Mouse (Mus musculus) lung, postnatal 4 days (tissue): ENCODE measurements around the gene Copz1.

ENCODE experiments used
- DNase-seq, 2 experiments: peaks; one replicate each; pipeline ENCODE4 v3.0.0; 2021

The Copz1 gene

GRCm38 (mm10) chr15:103313495-103314095 is 41.1 kb downstream of the Copz1 start:
- peak in 1 of 2 experiments; percentile 69 for DNase-seq

- no peak for DNase-seq
These were observed 41.7 kb downstream of the Copz1 start for GRCm38 (mm10) chr15:103314181-103314580.

GRCm38 (mm10) chr15:103315011-103315502 is 42.5 kb downstream of the Copz1 start:
- peak; percentile 86 to 87 for DNase-seq

GRCm38 (mm10) chr15:103315979-103316776 is 43.7 kb downstream of the Copz1 start:
- peak; percentile 43 to 63 for DNase-seq

DNA sequence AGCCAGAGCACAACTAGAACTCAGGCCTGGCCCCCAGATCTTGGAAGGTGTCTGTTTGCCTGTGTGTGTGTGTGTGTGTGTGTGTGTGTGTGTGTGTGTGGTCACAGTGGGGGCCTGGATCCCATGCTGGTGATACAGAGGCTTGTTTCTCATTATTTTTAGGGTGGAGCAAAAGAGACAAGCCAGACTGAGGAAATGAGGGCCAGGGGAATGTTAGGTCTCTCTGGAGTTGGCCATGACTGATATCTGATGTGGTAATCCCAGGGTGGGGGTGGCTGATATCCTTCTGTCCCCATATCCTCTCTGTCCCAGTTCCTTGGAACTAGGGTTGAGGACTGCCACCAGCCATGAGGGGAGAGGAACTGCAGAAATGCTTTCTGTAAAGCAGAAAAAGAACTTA is 44.6 kb downstream of the Copz1 start:
- DNase-seq: no peak

DNA sequence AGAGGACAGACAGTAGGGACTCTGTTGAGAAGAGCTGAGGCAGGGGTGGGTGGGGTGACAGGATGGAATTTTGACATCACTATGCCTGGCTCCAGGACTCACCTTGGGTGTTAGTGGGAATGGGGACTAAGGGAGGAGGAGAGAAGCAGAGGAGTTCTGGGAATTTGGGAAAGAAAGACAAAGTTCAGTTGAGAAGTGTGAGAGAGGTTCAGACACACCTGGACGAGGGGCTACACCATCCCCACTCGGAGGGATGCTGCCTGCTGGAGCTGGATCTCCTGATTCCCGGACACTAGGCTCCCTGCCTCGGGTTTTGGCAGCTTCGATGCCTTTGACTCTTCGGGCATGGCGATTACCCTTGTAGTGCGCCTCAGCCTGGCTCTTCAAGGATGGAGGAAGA is 45.2 kb downstream of the Copz1 start:
- no peak for DNase-seq

DNA sequence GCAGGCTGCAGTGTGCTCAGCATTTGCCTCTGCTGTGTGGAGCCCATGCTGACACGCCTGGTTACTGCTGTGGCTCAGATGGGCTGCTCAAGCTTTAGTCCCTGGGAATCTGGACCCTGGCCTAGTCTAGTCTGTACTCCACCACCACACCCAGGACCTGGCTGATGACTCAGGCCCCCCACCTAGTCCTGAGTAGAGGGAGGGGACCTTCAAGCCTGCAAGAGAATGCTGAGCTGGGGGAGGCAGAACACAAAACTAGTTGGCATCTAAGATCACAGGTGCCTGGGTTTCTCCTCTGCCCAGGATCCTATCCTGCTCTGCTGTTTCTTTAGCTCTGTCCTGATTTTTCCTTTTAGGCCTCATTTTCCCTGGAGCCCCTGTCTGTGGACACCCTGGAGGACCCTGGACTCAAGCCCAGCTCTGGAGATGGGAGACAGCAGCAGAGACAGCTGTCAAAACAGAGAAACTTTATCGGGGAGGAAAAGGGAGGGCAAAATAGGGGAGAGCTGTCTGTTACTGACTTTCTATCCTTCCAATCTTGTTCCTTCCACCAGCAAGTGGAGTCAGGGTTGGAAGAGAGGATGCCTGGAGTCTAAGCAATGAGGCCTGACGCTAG is 45.8 kb downstream of the Copz1 start:
- DNase-seq: no peak

GRCm38 (mm10) chr15:103321076-103321475 is 48.6 kb downstream of the Copz1 start:
- DNase-seq: peak in 1 of 2 experiments; percentile 55

DNA sequence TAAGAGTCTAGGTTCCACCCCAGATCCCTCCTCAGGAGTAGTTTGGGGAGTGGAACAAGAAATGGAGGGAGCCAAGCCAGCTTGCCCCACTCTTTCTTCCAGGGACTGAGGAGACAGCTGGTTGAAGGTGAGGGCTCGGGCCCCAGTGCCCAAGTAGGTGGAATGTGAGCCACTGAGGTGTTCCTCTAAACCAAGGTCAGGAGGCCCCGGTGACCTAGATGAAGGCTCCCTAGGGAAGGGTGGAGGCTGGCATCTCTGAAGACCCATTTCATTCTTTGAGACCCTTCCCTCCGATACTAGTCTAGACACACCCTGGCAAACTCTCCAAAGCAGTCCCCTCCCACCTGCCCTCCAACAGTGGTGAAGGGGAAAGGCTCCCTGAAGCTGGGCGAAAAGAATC is 49.9 kb downstream of the Copz1 start:
- no peak for DNase-seq

DNA sequence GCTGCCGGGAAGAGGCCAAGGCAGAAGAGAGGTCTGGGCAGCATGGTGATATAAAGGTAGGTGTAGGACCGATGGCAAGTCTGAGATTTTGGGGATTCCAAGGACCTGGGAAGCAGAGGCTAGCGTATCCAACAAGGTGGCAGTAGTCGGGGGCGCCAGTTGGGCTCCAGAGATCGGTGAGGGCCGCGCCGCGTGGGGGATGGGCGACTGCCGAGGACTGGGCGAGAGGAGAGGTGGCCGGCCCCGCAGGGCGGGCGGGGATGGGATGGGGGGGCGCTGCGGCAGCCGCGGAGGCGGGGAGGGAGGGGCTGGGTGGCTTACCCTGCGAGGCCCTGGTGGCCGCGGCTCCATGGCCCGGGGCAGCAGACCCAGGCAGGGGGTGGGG is 50.5 kb downstream of the Copz1 start:
- no peak for DNase-seq

DNA sequence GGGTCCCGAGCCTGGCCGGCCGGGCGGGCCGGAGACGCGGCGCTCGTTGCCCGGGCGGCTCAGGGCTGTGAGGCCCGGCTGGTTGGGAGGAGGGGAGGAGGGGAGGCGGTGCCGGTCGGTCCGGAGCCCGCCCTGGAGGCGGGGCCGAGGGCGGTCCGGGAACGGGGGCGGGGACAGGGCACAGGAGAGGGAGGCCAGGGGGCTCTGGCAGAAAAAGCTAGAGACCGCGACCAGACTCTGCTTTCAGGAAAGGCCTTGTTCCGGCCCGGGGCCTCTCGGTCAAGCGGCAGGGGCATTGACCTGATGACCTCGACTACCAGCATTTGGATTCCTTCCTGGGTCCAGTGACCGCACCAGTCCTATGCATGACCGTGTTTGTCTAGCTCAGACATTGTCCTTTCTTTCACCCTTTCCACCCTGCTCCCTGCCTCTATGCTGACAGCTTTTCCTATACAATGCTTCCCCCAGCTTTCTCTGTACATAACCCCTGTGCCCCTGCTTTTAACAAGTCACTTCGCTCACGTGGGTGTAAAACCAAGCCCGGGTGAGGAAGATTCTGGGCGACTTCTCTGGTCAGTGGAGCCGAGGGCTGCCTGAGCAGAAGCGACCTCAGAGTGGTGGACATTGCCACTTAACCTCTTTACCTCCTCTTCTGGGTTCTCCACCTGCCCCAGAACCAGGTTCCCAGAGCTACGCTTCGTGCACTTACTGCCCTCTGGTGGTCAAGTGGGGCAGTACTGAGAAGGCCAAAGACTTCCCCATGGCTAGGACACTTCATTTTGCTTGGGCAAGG is 51.1 kb downstream of the Copz1 start:
- peak; percentile 92 to 93 for DNase-seq

DNA sequence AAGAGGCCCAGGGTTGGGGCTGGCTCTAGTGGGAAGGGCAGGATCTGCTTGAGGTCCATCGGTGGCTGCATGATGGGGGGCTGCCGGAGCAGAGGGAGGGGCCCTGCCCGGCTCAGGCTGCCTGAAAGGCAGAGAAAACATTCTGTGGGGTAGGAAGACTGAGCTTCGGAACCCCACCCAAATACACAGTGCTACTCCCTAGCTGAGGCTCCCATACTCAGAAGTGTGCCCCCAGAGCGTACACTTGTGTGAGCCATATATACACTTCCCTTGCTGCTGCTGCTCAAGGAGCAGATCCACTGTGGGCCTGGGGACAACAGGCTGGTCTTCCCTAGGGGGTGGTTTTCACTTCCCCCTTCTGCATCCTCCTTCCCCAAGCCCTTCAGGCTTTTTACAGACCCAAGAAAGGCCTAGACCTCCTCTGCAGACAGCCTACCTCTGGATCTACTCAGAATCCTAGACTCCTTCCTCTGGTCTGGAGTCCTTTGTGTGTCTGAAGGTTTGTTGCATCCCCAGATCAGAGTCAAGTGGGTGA is 60.6 kb downstream of the Copz1 start:
- no peak for DNase-seq

DNA sequence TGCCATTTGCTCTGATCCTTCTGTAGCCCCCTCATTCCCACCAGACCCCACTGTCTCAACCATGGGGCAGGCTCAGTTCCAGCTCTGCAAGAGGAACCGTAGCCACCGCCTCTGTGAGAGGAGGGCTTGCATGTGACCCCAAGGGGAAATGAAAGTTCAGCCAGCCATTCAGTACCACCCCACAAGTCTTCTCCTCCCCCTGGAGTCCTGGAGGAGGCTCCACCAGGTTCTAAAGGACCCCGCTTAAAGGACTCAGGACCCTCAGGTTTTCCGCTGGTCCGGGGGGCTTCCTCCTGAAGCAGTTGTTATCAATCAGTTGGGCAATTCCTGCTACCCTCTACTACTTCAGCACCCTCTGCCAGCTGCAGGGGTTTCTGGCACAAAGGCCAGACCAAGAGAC is 61.2 kb downstream of the Copz1 start:
- peak in 1 of 2 experiments; percentile 53 for DNase-seq

- DNase-seq: no peak
These were observed 61.7 kb downstream of the Copz1 start for GRCm38 (mm10) chr15:103334194-103334593.

DNA sequence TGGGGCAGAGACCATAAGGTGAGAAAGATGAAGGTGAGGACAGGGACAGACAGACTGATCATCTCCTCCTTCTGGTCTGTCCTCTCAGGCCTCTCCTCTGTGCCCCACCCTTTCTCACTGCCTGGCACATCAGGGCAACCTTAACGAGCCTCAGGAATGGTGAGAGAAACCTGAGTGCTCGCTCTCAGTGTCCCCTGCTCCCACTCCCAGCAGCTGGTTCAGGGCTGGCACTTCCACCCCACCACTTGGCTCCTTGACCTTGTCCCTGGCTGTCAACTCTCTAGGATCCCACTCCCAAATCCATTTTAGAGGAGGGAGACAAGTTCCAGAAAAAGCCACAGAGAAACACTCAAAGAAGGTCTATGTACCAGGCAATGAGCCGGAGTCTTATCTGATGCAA is 62.5 kb downstream of the Copz1 start:
- DNase-seq: no peak

- DNase-seq: no peak
These were observed 63.1 kb downstream of the Copz1 start for GRCm38 (mm10) chr15:103335488-103336235.

DNA sequence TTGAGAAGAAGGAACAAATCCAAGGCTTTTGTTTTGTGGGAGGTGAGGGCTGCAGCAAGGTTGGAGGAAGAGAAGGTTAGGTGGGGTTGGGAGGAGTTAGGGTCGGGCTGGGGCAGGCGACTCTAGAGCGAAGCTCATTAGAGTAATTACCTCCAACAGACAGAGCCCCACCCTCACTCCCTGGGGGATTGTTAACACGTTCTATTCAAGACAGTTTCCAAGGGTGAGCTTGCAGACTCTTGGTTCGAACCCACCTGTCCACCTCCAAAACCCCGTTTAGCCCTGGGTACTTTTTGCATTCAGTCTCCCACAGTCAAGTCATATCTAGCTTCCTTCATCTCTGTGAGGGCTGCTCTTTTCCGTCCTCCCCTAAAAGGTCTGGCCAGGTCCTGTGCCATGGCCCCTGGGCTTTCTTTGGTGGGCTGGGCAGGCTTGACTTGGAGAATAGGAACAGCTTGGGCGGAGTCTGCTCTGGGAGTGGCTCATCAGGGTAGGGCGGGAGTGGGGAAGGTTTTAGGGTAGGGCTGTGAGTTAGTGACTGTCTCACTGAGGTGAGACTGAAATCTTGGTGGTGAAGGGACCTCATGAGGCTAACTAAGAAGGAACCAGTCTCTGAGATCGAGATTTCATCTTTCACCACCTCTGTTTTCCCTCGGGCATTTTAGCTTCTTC is 64.6 kb downstream of the Copz1 start:
- DNase-seq: no peak

GRCm38 (mm10) chr15:103338829-103339165 is 66.3 kb downstream of the Copz1 start:
- no peak for DNase-seq

GRCm38 (mm10) chr15:103339166-103339960 is 66.8 kb downstream of the Copz1 start:
- no peak for DNase-seq

DNA sequence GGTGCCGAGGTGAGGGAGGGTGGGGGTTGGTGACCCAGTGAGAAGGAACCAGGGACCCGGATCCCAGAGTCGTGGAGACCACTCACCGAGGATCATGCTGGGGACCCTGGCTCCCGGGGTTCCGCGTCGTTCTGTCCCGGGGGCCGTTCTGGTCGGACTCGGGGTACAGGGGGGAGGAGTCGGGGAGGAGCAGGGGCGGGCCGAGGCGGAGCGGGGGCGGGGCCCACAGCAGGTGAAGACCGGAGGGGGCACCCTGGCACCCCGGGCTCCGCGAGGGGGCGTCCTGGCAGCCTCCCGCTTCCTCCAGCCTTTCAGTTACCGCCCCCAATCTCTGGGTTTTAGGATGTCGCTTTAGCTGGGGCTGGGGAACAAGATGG is 67.4 kb downstream of the Copz1 start, which contains the start of gene Zfp385a:
Gene Zfp385a, minus strand, starts transcription at position 133 of the 377 bp plus-strand sequence.
- DNase-seq: peak; percentile 50 to 54

GRCm38 (mm10) chr15:103340786-103341185 is 68.3 kb downstream of the Copz1 start:
- no peak for DNase-seq
